Mouse (Mus musculus): Measurements from ENCODE around the gene Cd37. TPM values are rescaled to one million over a fixed set of nuclear protein-coding genes. Genes with fewer than 3 reads are reported as not detected.

Cd37 gene
- polyA plus RNA-seq, 1 experiment from 2014 or later: 2.4 TPM

- Histone ChIP-seq H3K9me3 (replicated peaks) (no peaks in the 10 kb centered on the region), H3K4me2 (no peak overlapping the region), H3K4me1 (replicated peaks) (peaks cover 19% of the 10 kb centered on the region), H3K36me3 (no peaks in the 10 kb centered on the region), H3K4me3 (no peak overlapping the region), H3K27ac (no peak overlapping the region), H3K9ac (no peak overlapping the region), H3K27me3 (peaks cover 97% of the 10 kb centered on the region)
- WGBS: 56% methylated on average over 7 of the region's 7 CpGs
- no peak for ATAC-seq (replicated peaks; ENCODE audit: insufficient number of reproducible peaks, insufficient read depth, low FRiP score, low read depth)
Observed at GRCm38 (mm10) chr7:45185921-45186320, 53.0 kb downstream of the Cd37 start.

DNA sequence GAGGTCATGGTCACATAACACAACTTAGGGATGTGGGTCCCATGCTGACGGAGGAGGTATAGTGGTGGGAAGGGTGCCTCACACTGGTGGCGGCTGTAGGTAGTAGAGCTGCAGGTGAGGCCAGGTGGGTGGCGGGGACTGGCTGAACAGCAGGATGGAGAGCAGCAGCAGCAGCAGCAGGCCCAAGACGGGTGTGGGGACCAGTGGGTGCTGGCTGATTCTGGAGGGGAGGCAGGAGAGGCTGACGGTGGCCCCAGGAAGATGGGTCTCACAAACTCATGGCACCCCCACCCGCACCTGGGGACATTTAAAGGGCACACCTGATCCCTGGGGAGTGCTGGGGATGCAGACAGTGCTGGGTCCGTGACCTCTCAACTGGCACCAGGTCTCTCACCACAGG, 55.2 kb downstream of the Cd37 start:
- H3K4me2 ChIP-seq: no peak overlapping the region
- H3K27me3 ChIP-seq: peaks cover 98% of the 10 kb centered on the region
- H3K9ac ChIP-seq: no peak overlapping the region
- H3K9me3 ChIP-seq (replicated peaks): no peaks in the 10 kb centered on the region
- peaks cover 21% of the 10 kb centered on the region for H3K4me1 ChIP-seq (replicated peaks)
- WGBS: 67% methylated on average over 7 of the region's 7 CpGs
- H3K27ac ChIP-seq: no peak overlapping the region
- no peak overlapping the region for H3K4me3 ChIP-seq
- H3K36me3 ChIP-seq: no peaks in the 10 kb centered on the region
- ATAC-seq (replicated peaks; ENCODE audit: insufficient number of reproducible peaks, insufficient read depth, low FRiP score, low read depth): no peak

Other genes starting within 250 kb of the Cd37 start
- 61.6 and 76.7 TPM in 2 replicates for gene Irf3, start 241.5 kb downstream of the Cd37 start, polyA plus RNA-seq (2015; fragmentation: Nextera tagmentation; extraction: Ambion mirVana)
- gene Bcl2l12, start 240.4 kb downstream of the Cd37 start, polyA plus RNA-seq (2015; fragmentation: Nextera tagmentation; extraction: Ambion mirVana): 34.5 and 35.4 TPM in 2 replicates
- 25.1 and 32.5 TPM in 2 replicates for gene Scaf1, start 222.8 kb downstream of the Cd37 start, polyA plus RNA-seq (2015; fragmentation: Nextera tagmentation; extraction: Ambion mirVana)
- gene Rras, start 221.2 kb downstream of the Cd37 start, polyA plus RNA-seq (2015; fragmentation: Nextera tagmentation; extraction: Ambion mirVana): 76.4 and 80.8 TPM in 2 replicates
- 5.0 and 7.6 TPM in 2 replicates for gene Prr12, start 186.2 kb downstream of the Cd37 start, polyA plus RNA-seq (2015; fragmentation: Nextera tagmentation; extraction: Ambion mirVana)
- gene Nosip, start 176.7 kb downstream of the Cd37 start, polyA plus RNA-seq (2015; fragmentation: Nextera tagmentation; extraction: Ambion mirVana): 42.4 and 54.8 TPM in 2 replicates
- gene Prrg2, start 176.4 kb downstream of the Cd37 start, polyA plus RNA-seq (2015; fragmentation: Nextera tagmentation; extraction: Ambion mirVana): 12.9 and 15.9 TPM in 2 replicates
- 223 and 285 TPM in 2 replicates for gene Rcn3, start 146.9 kb downstream of the Cd37 start, polyA plus RNA-seq (2015; fragmentation: Nextera tagmentation; extraction: Ambion mirVana)
- 52.5 and 62.7 TPM in 2 replicates for gene Fcgrt, start 135.3 kb downstream of the Cd37 start, polyA plus RNA-seq (2015; fragmentation: Nextera tagmentation; extraction: Ambion mirVana)
- gene Rps11, start 114.7 kb downstream of the Cd37 start, polyA plus RNA-seq (2015; fragmentation: Nextera tagmentation; extraction: Ambion mirVana): 794 and 808 TPM in 2 replicates
- gene Rpl13a, start 110.4 kb downstream of the Cd37 start, polyA plus RNA-seq (2015; fragmentation: Nextera tagmentation; extraction: Ambion mirVana): 697 and 762 TPM in 2 replicates
- 0.22 TPM in 1 of 2 replicates, not detected in the other for gene Gm45713, start 102.9 kb downstream of the Cd37 start, polyA plus RNA-seq (2015; fragmentation: Nextera tagmentation; extraction: Ambion mirVana)
- 1.5 and 2.2 TPM in 2 replicates for gene Flt3l, start 102.7 kb downstream of the Cd37 start, polyA plus RNA-seq (2015; fragmentation: Nextera tagmentation; extraction: Ambion mirVana)
- gene Pih1d1, start 84.8 kb downstream of the Cd37 start, polyA plus RNA-seq (2015; fragmentation: Nextera tagmentation; extraction: Ambion mirVana): 76.5 and 77.3 TPM in 2 replicates
- 26.4 and 40.4 TPM in 2 replicates for gene Aldh16a1, start 84.5 kb downstream of the Cd37 start, polyA plus RNA-seq (2015; fragmentation: Nextera tagmentation; extraction: Ambion mirVana)
- 2.7 and 3.5 TPM in 2 replicates for gene Slc17a7, start 75.2 kb downstream of the Cd37 start, polyA plus RNA-seq (2015; fragmentation: Nextera tagmentation; extraction: Ambion mirVana)
- 0.10 TPM in 1 of 2 replicates, not detected in the other for gene Gfy, start 59.5 kb downstream of the Cd37 start, polyA plus RNA-seq (2015; fragmentation: Nextera tagmentation; extraction: Ambion mirVana)
- gene Pth2, start 58.1 kb downstream of the Cd37 start, polyA plus RNA-seq (2015; fragmentation: Nextera tagmentation; extraction: Ambion mirVana): not detected in 2 replicates
- gene Ccdc155, start 34.2 kb downstream of the Cd37 start, polyA plus RNA-seq (2015; fragmentation: Nextera tagmentation; extraction: Ambion mirVana): 0.53 and 0.80 TPM in 2 replicates
- 0.90 and 1.2 TPM in 2 replicates for gene Dkkl1, start 27.0 kb downstream of the Cd37 start, polyA plus RNA-seq (2015; fragmentation: Nextera tagmentation; extraction: Ambion mirVana)
- gene Tead2, start 23.4 kb downstream of the Cd37 start, polyA plus RNA-seq (2015; fragmentation: Nextera tagmentation; extraction: Ambion mirVana): 89.0 and 106 TPM in 2 replicates
- 0.11 and 0.18 TPM in 2 replicates for gene Slc6a16, start 2.0 kb upstream of the Cd37 start, polyA plus RNA-seq (2015; fragmentation: Nextera tagmentation; extraction: Ambion mirVana)
- gene Slc6a21, start 38.4 kb upstream of the Cd37 start, polyA plus RNA-seq (2015; fragmentation: Nextera tagmentation; extraction: Ambion mirVana): not detected in 2 replicates
- gene Trpm4, start 94.7 kb upstream of the Cd37 start, polyA plus RNA-seq (2015; fragmentation: Nextera tagmentation; extraction: Ambion mirVana): 12.7 and 15.8 TPM in 2 replicates
- 25.2 and 26.4 TPM in 2 replicates for gene Hrc, start 96.2 kb upstream of the Cd37 start, polyA plus RNA-seq (2015; fragmentation: Nextera tagmentation; extraction: Ambion mirVana)
- 1.6 and 2.1 TPM in 2 replicates for gene Ppfia3, start 127.9 kb upstream of the Cd37 start, polyA plus RNA-seq (2015; fragmentation: Nextera tagmentation; extraction: Ambion mirVana)
- gene Lin7b, start 131.5 kb upstream of the Cd37 start, polyA plus RNA-seq (2015; fragmentation: Nextera tagmentation; extraction: Ambion mirVana): 1.2 and 1.3 TPM in 2 replicates
- 123 and 146 TPM in 2 replicates for gene Snrnp70, start 156.6 kb upstream of the Cd37 start, polyA plus RNA-seq (2015; fragmentation: Nextera tagmentation; extraction: Ambion mirVana)
- 0.33 and 0.58 TPM in 2 replicates for gene Kcna7, start 166.5 kb upstream of the Cd37 start, polyA plus RNA-seq (2015; fragmentation: Nextera tagmentation; extraction: Ambion mirVana)
- gene Ntf5, start 174.6 kb upstream of the Cd37 start, polyA plus RNA-seq (2015; fragmentation: Nextera tagmentation; extraction: Ambion mirVana): 0.81 and 1.6 TPM in 2 replicates
- not detected in 2 replicates for gene Lhb, start 181.7 kb upstream of the Cd37 start, polyA plus RNA-seq (2015; fragmentation: Nextera tagmentation; extraction: Ambion mirVana)
- gene Gys1, start 195.7 kb upstream of the Cd37 start, polyA plus RNA-seq (2015; fragmentation: Nextera tagmentation; extraction: Ambion mirVana): 111 and 113 TPM in 2 replicates
- 65.0 and 82.1 TPM in 2 replicates for gene Ruvbl2, start 199.0 kb upstream of the Cd37 start, polyA plus RNA-seq (2015; fragmentation: Nextera tagmentation; extraction: Ambion mirVana)
- 3,328 and 3,965 TPM in 2 replicates for gene Ftl1, start 220.8 kb upstream of the Cd37 start, polyA plus RNA-seq (2015; fragmentation: Nextera tagmentation; extraction: Ambion mirVana)
- gene Bax, start 227.8 kb upstream of the Cd37 start, polyA plus RNA-seq (2015; fragmentation: Nextera tagmentation; extraction: Ambion mirVana): 107 and 112 TPM in 2 replicates
- gene Tulp2, start 242.8 kb upstream of the Cd37 start, polyA plus RNA-seq (2015; fragmentation: Nextera tagmentation; extraction: Ambion mirVana): 0.28 and 1.3 TPM in 2 replicates
- gene Gm45808, start 247.7 kb upstream of the Cd37 start, polyA plus RNA-seq (2015; fragmentation: Nextera tagmentation; extraction: Ambion mirVana): not detected in 2 replicates
- gene Dhdh, start 249.7 kb upstream of the Cd37 start, polyA plus RNA-seq (2015; fragmentation: Nextera tagmentation; extraction: Ambion mirVana): 4.0 and 4.1 TPM in 2 replicates

All from heart, embryonic 15.5 days (tissue).